Mouse (Mus musculus) heart, postnatal 10 days (tissue): ENCODE data around the gene Cenpa. TPM values are rescaled to one million over a fixed set of nuclear protein-coding genes. Genes with fewer than 3 reads are reported as not detected.

ENCODE experiments used
- DNase-seq, 2 experiments: peaks; one replicate each; pipeline ENCODE4 v3.0.0; 2021
- intact Hi-C: fragments of 180-260 bp; cut with DNase I; formaldehyde crosslinking; loops from one replicate; pipeline ENCODE4 v1.15.1; 2025
- total RNA-seq, 2 experiments: library from RNA; stranded (reverse); gene quantifications; 2 replicates each; pipeline ENCODE4 v1.2.3; 2021

Cenpa gene
- 10 to 100 TPM; 85.5 to 86.1 TPM for total RNA-seq

GRCm38 (mm10) chr5:30666391-30667195 is at the start of gene Cenpa:
Gene Cenpa, plus strand, starts transcription at chr5:30666777.
- peak; percentile 95 to 97 for DNase-seq
- intact Hi-C loops: no loop called here

GRCm38 (mm10) chr5:30617357-30617756 is 49.2 kb upstream of the Cenpa start:
- intact Hi-C loops: no loop called here
- DNase-seq: no peak

GRCm38 (mm10) chr5:30617851-30618250 is 48.7 kb upstream of the Cenpa start:
- DNase-seq: peak; percentile 84 to 88
- intact Hi-C loops: no loop called here

GRCm38 (mm10) chr5:30618376-30619003 is 48.1 kb upstream of the Cenpa start:
- DNase-seq: no peak
- intact Hi-C loops: no loop called here

GRCm38 (mm10) chr5:30619211-30619610 is 47.4 kb upstream of the Cenpa start:
- intact Hi-C loops: no loop called here

GRCm38 (mm10) chr5:30620567-30620966 is 46.0 kb upstream of the Cenpa start:
- DNase-seq: no peak
- intact Hi-C loops: loop anchor here (5.0 kb wide), 1 partner anchor 33 kb away; the partner anchor contains the start of gene Kcnk3

More at GRCm38 (mm10) chr5:30619211-30619610, 47.4 kb upstream of the Cenpa start:
- DNase-seq: no peak

GRCm38 (mm10) chr5:30621211-30621790 is 45.3 kb upstream of the Cenpa start:
- intact Hi-C loops: loop anchor here (5.0 kb wide), 1 partner anchor 34 kb away; the partner anchor contains the start of gene Kcnk3

GRCm38 (mm10) chr5:30621844-30622176 is 44.8 kb upstream of the Cenpa start:
- intact Hi-C loops: loop anchor here (5.0 kb wide), 1 partner anchor 35 kb away; the partner anchor contains the start of gene Kcnk3
- no peak for DNase-seq

More at GRCm38 (mm10) chr5:30621211-30621790, 45.3 kb upstream of the Cenpa start:
- no peak for DNase-seq

GRCm38 (mm10) chr5:30622177-30622840 is 44.3 kb upstream of the Cenpa start:
- DNase-seq: no peak
- intact Hi-C loops: loop anchor here (5.0 kb wide), 1 partner anchor 35 kb away; the partner anchor contains the start of gene Kcnk3

GRCm38 (mm10) chr5:30622841-30623185 is 43.8 kb upstream of the Cenpa start:
- intact Hi-C loops: loop anchor here (5.0 kb wide), 1 partner anchor 36 kb away; the partner anchor contains the start of gene Kcnk3
- no peak for DNase-seq

GRCm38 (mm10) chr5:30623380-30623779 is 43.2 kb upstream of the Cenpa start:
- DNase-seq: no peak
- intact Hi-C loops: loop anchor here (5.0 kb wide), 1 partner anchor 36 kb away; the partner anchor contains the start of gene Kcnk3

GRCm38 (mm10) chr5:30624311-30624710 is 42.3 kb upstream of the Cenpa start:
- intact Hi-C loops: loop anchor here (5.0 kb wide), 1 partner anchor 37 kb away; the partner anchor contains the start of gene Kcnk3
- no peak for DNase-seq

- no peak for DNase-seq
- intact Hi-C loops: loop anchor here (5.0 kb wide), 1 partner anchor 38 kb away; the partner anchor contains the start of gene Kcnk3
Measured at GRCm38 (mm10) chr5:30624908-30625307, 41.7 kb upstream of the Cenpa start.

- DNase-seq: no peak
- intact Hi-C loops: no loop called here
Measured at GRCm38 (mm10) chr5:30625379-30625778, 41.2 kb upstream of the Cenpa start.

- no peak for DNase-seq
- intact Hi-C loops: no loop called here
Measured at GRCm38 (mm10) chr5:30626331-30627105, 40.1 kb upstream of the Cenpa start.

GRCm38 (mm10) chr5:30628511-30628910 is 38.1 kb upstream of the Cenpa start:
- no peak for DNase-seq
- intact Hi-C loops: no loop called here

- intact Hi-C loops: loop anchor here (10.0 kb wide), 2 partner anchors 236 to 416 kb away; no protein-coding TSS in a partner anchor
- no peak for DNase-seq
Measured at GRCm38 (mm10) chr5:30630401-30630800, 36.2 kb upstream of the Cenpa start.

GRCm38 (mm10) chr5:30632134-30632533 is 34.4 kb upstream of the Cenpa start:
- intact Hi-C loops: loop anchor here (10.0 kb wide), 2 partner anchors 237 to 417 kb away; no protein-coding TSS in a partner anchor
- no peak for DNase-seq

GRCm38 (mm10) chr5:30636994-30637393 is 29.6 kb upstream of the Cenpa start:
- intact Hi-C loops: loop anchor here (10.0 kb wide), 2 partner anchors 242 to 422 kb away; no protein-coding TSS in a partner anchor
- no peak for DNase-seq
